17 mouse cellular contexts compared by ENCODE assay signal in the genomic region with DNA sequence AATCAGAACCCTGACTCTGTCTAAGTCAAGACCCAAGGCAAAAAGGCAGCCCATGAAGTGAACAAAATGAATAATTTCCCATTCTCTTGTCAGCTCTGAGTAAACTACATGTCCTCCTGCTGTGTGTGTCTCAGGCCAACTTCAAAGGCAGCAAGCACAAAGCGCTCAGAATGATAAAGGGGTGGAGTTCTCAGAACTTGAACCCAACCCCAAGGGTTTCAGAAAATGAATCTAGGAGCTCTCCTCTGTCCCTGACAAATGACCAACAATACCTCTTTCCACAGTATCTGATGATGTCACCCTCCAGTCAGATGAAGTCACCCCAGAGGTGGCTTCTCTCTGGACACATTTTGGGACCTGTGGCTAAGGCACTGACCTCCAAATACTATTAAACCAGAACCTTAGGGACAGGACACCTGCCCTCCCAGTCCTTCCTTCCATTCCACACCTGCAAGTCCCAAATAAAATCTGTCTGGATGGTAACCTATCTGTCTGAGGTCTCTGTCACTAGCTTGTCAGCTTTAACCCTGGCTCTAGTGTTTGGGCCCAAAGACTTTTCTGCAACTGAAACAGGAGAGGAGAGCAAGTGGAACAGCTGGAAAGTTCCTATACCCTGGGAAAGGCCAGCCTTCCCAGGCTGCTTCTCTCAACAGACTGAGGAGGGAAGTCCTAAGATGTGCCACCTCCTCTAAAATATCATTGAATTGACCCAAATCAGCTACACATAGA. TPM values are rescaled to one million over a fixed set of nuclear protein-coding genes. Genes with fewer than 3 reads are reported as not detected.
"Had no signal": no experiment of that assay in that cellular context is flagged by ENCODE, and none has a peak within 500 bp of the region (broad histone marks: within the 10 kb centered on the region; RNA-seq: fewer than 3 reads in every experiment).

No protein-coding gene starts in this region.

- H3K4me1 ChIP-seq: limb, embryonic 10.5 days; midbrain, embryonic 13.5 days; stomach, embryonic 15.5 days had no signal

- H3K36me3 ChIP-seq: limb, embryonic 10.5 days; midbrain, embryonic 13.5 days; stomach, embryonic 15.5 days had no signal

- ATAC-seq: lung, postnatal 0 days; midbrain, embryonic 13.5 days had no signal

- H3K9me3 ChIP-seq: limb, embryonic 10.5 days; midbrain, embryonic 13.5 days; stomach, embryonic 15.5 days had no signal

- H3K4me2 ChIP-seq: midbrain, embryonic 13.5 days; stomach, embryonic 15.5 days had no signal

- DNase-seq: kidney, postnatal 14 days; lung, adult 2 months; lung, postnatal 36 days; right cerebral cortex, postnatal 14 days; thymus, adult 2 months; thymus, postnatal 25 days had no signal

- H3K4me3 ChIP-seq: limb, embryonic 10.5 days; midbrain, embryonic 13.5 days; stomach, embryonic 15.5 days had no signal

- H3K9ac ChIP-seq: midbrain, embryonic 13.5 days; stomach, embryonic 15.5 days had no signal

- H3K27ac ChIP-seq: limb, embryonic 10.5 days; midbrain, embryonic 13.5 days; stomach, embryonic 15.5 days had no signal

RNA-seq across cellular contexts. Expression of gene Hbq1b, which starts 5.2 kb away (rescaled TPM):
- total RNA-seq: megakaryocyte progenitor cell, adult 5-6 weeks had no signal
- polyA plus RNA-seq: large intestine, adult 2 months; testis, adult 2 months had no signal

RNA-seq across cellular contexts. Expression of gene Hba-x, which starts 5.4 kb away (rescaled TPM):
- total RNA-seq: layer of hippocampus, adult 8-10 months; layer of hippocampus, postnatal 14 days; left cerebral cortex, adult 18-20 months; left cerebral cortex, postnatal 10 days; megakaryocyte progenitor cell, adult 5-6 weeks had no signal
- polyA plus RNA-seq: large intestine, adult 2 months; lung, adult 2 months; testis, adult 2 months had no signal
